Mouse (Mus musculus): Measurements from ENCODE around the gene Rplp0.

DNA sequence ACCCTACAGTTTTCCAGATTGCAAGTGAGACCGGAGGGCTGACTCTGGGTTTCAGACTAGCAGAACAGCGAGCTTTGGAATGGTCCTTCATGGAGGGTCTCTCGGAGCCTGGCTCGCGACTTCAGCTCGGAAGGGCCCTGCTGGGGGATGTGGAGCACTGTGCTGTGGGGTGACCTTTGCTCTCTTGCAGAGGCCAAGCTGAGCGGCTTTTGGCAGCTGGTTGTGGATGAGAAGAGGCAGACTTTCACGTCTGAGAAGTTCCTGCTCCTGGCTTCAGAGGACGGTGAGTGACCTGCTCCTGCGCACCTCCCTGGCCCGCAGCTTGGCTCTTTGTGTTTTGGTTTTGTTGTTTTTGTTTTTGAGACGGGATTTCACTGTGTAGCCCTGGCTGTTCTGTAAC lies 26.3 kb downstream of the Rplp0 start:
- TF ChIP-seq CTCF (IDR thresholded peaks at IDR 0.05; ENCODE audit: low read depth, low read length) (peak; percentile 23; the same call in 1 of the 2 replicates), POLR2A (IDR thresholded peaks at IDR 0.05; ENCODE audit: extremely low read depth, insufficient read depth, low read length) (no peak)

All from liver, adult 2 months (tissue).